Mouse (Mus musculus) kidney, embryonic 14.5 days (tissue): ENCODE data around the gene Fam189a2. TPM values are rescaled to one million over a fixed set of nuclear protein-coding genes. Genes with fewer than 3 reads are reported as not detected.
A peak's percentile ranks its signal among the peaks of the same experiment; 100 is the strongest.

Experiments
- ATAC-seq: fragments of 200-750 bp; cut with Nextera tagmentation; 2 replicates; pipeline ENCODE4 v1.8.0; 2017; ENCODE audit warnings: moderate number of reproducible peaks, mild to moderate bottlenecking, moderate TSS enrichment, moderate library complexity; ENCODE audit not compliant: low FRiP score, low TSS enrichment
- H3K27ac ChIP-seq: fragments of 300-500 bp; sonication (generic); 2 replicates; pipeline ENCODE4 v1.5.1; 2014; ENCODE audit warnings: low read depth, mild to moderate bottlenecking, low read length, moderate library complexity, mixed read lengths
- H3K27me3 ChIP-seq: fragments of 300-500 bp; sonication (generic); 2 replicates; pipeline ENCODE4 v1.6.1; 2014; ENCODE audit warnings: mild to moderate bottlenecking, low read length; ENCODE audit not compliant: control insufficient read depth, insufficient read depth
- H3K36me3 ChIP-seq: fragments of 300-500 bp; sonication (generic); 2 replicates; pipeline ENCODE4 v1.6.1; 2014; ENCODE audit warnings: low read length, mixed read lengths; ENCODE audit not compliant: control insufficient read depth, insufficient read depth
- H3K4me1 ChIP-seq: fragments of 300-500 bp; sonication (generic); 2 replicates; pipeline ENCODE4 v1.6.1; 2014; ENCODE audit warnings: low read length, mixed read lengths; ENCODE audit not compliant: control insufficient read depth, insufficient read depth
- H3K4me2 ChIP-seq: fragments of 300-500 bp; sonication (generic); replicated peaks from 2 replicates; pipeline ENCODE4 v1.6.1; 2014; ENCODE audit warnings: low read depth, mild to moderate bottlenecking, low read length
- H3K4me3 ChIP-seq: fragments of 300-500 bp; sonication (generic); 2 replicates; pipeline ENCODE4 v1.5.1; 2014; ENCODE audit warnings: mild to moderate bottlenecking, low read length
- H3K9ac ChIP-seq: fragments of 300-500 bp; sonication (generic); 2 replicates; pipeline ENCODE4 v1.6.1; 2014; ENCODE audit warnings: low read depth, mild to moderate bottlenecking, low read length, moderate library complexity
- H3K9me3 ChIP-seq: fragments of 300-500 bp; sonication (generic); 2 replicates; pipeline ENCODE4 v1.6.1; 2016; ENCODE audit warnings: low read length; ENCODE audit not compliant: control insufficient read depth
- WGBS: fragments of 180-500 bp; shearing (Covaris S2); extraction: QIAGEN DNeasy Blood & Tissue Kit; methylation state at CpG from one replicate; pipeline ENCODE4 v1.1.7; 2014; 5-methylcytosine and 5-hydroxymethylcytosine counted together
- polyA plus RNA-seq: library from polyadenylated mRNA; unstranded; fragments of >200 nt; fragmentation: Nextera tagmentation; extraction: Ambion mirVana; gene quantifications from 2 replicates; pipeline ENCODE4 v1.2.1, GENCODE M21; 2014

Gene Fam189a2
- polyA plus RNA-seq, 1 experiment from 2014 or later, result 2.8 TPM

GRCm38 (mm10) chr19:23971391-23971790 lies 59.4 kb downstream of the Fam189a2 start:
- ATAC-seq, result no peak
- 96% methylated on average over 7 of the region's 7 CpGs for WGBS

GRCm38 (mm10) chr19:23970374-23970773 lies 60.4 kb downstream of the Fam189a2 start:
- H3K9me3 ChIP-seq, result no peaks in the 10 kb centered on the region
- H3K4me1 ChIP-seq, result peaks cover 9% of the 10 kb centered on the region
- H3K27me3 ChIP-seq, result no peaks in the 10 kb centered on the region
- no peak for ATAC-seq
- no peak overlapping the region for H3K9ac ChIP-seq
- no peaks in the 10 kb centered on the region for H3K36me3 ChIP-seq
- H3K4me3 ChIP-seq, result no peak overlapping the region
- no peak overlapping the region for H3K27ac ChIP-seq
- no peak overlapping the region for H3K4me2 ChIP-seq
- WGBS, result 94% methylated on average over 3 of the region's 3 CpGs

More at GRCm38 (mm10) chr19:23971391-23971790, 59.4 kb downstream of the Fam189a2 start:
- no peak overlapping the region for H3K4me3 ChIP-seq
- H3K36me3 ChIP-seq, result no peaks in the 10 kb centered on the region
- H3K4me2 ChIP-seq, result no peak overlapping the region
- H3K9ac ChIP-seq, result no peak overlapping the region
- H3K27me3 ChIP-seq, result no peaks in the 10 kb centered on the region
- no peaks in the 10 kb centered on the region for H3K9me3 ChIP-seq
- H3K4me1 ChIP-seq, result peaks cover 9% of the 10 kb centered on the region
- H3K27ac ChIP-seq, result no peak overlapping the region

- no peak overlapping the region for H3K4me3 ChIP-seq
- no peaks in the 10 kb centered on the region for H3K36me3 ChIP-seq
- H3K27ac ChIP-seq, result no peak overlapping the region
- WGBS, result 70% methylated on average over 2 of the region's 2 CpGs
- no peaks in the 10 kb centered on the region for H3K27me3 ChIP-seq
- no peaks in the 10 kb centered on the region for H3K9me3 ChIP-seq
- ATAC-seq, result no peak
- H3K9ac ChIP-seq, result no peak overlapping the region
- peaks cover 9% of the 10 kb centered on the region for H3K4me1 ChIP-seq
- no peak overlapping the region for H3K4me2 ChIP-seq
Measured at GRCm38 (mm10) chr19:23968862-23969225, 62.0 kb downstream of the Fam189a2 start.

GRCm38 (mm10) chr19:23968125-23968861 lies 62.5 kb downstream of the Fam189a2 start:
- no peaks in the 10 kb centered on the region for H3K36me3 ChIP-seq
- peaks cover 7% of the 10 kb centered on the region for H3K4me1 ChIP-seq
- no peaks in the 10 kb centered on the region for H3K27me3 ChIP-seq
- no peaks in the 10 kb centered on the region for H3K9me3 ChIP-seq
- no peak for ATAC-seq
- WGBS, result 58% methylated on average over 5 of the region's 5 CpGs
- H3K4me2 ChIP-seq, result no peak overlapping the region
- no peak overlapping the region for H3K27ac ChIP-seq
- no peak overlapping the region for H3K9ac ChIP-seq
- H3K4me3 ChIP-seq, result no peak overlapping the region

GRCm38 (mm10) chr19:23967156-23967555 lies 63.7 kb downstream of the Fam189a2 start:
- Histone ChIP-seq H3K27me3 (no peaks in the 10 kb centered on the region), H3K9ac (no peak overlapping the region), H3K4me2 (no peak overlapping the region), H3K9me3 (peaks cover 2% of the 10 kb centered on the region; the same call in 1 of the 2 replicates), H3K4me3 (no peak overlapping the region), H3K27ac (no peak overlapping the region), H3K4me1 (0 out of 2 replicates have a peak, but pooled peaks cover 2% of the 10 kb centered on the region), H3K36me3 (no peaks in the 10 kb centered on the region)
- 61% methylated on average over 2 of the region's 2 CpGs for WGBS
- no peak for ATAC-seq

GRCm38 (mm10) chr19:23966376-23966775 lies 64.4 kb downstream of the Fam189a2 start:
- Histone ChIP-seq H3K4me2 (no peak overlapping the region), H3K27ac (no peak overlapping the region), H3K4me3 (no peak overlapping the region), H3K4me1 (0 out of 2 replicates have a peak, but pooled peaks cover 2% of the 10 kb centered on the region), H3K36me3 (no peaks in the 10 kb centered on the region), H3K9ac (no peak overlapping the region), H3K27me3 (no peaks in the 10 kb centered on the region), H3K9me3 (peaks cover 2% of the 10 kb centered on the region; the same call in 1 of the 2 replicates)
- 91% methylated on average over 9 of the region's 9 CpGs for WGBS
- no peak for ATAC-seq

DNA sequence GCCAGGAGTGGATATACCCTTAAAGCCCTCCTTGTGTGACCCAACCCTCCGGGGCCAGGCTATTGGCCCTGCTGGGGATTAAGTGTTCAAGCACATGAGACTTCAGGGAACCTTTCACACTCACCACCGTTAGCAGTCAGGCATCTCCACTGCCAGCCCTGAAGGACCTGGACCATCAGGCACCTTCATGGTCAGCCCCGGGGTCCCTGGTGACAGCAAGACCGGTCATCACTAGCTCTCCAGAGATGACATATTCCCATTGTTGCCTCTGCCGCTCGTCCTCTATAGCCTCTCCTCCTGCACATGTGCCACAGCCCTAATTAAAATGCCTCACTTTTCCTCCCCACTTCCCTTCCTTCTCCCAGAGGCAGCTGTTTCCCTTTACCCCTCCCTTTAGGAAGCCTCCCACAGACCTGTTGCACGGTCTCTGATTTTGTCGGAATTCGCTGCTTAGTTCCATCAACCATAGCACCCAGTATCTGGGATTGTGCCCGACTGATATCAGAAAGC lies 66.4 kb downstream of the Fam189a2 start:
- peaks cover 13% of the 10 kb centered on the region for H3K4me1 ChIP-seq
- H3K4me2 ChIP-seq, result no peak overlapping the region
- ATAC-seq, result no peak
- WGBS, result 31% methylated on average over 10 of the region's 10 CpGs
- H3K36me3 ChIP-seq, result no peaks in the 10 kb centered on the region
- no peak overlapping the region for H3K9ac ChIP-seq
- H3K27me3 ChIP-seq, result no peaks in the 10 kb centered on the region
- H3K27ac ChIP-seq, result no peak overlapping the region
- peaks cover 2% of the 10 kb centered on the region; the same call in 1 of the 2 replicates for H3K9me3 ChIP-seq
- no peak overlapping the region for H3K4me3 ChIP-seq

DNA sequence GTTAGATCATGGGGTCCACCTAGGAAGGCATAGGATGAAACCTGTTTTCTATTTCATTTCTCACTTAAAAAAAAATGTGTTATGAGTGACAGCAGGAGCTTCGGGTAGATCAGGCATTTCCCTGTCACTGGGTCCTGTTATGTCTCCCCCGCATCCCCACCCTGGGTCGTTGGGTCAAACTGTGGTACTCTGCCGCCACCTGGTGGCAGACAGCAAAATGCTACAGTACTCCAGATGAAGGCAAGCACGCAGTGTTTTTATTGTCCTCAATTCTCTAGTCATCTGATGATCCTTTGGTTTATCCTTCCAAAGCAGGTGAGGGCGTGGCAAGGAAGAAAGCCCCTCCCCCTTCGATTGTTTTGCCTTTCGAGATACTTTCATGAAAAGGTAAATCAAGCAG lies 69.3 kb downstream of the Fam189a2 start:
- 4% methylated on average over 8 of the region's 8 CpGs for WGBS
- peak; percentile 41; the same call in 1 of the 2 replicates for ATAC-seq
- Histone ChIP-seq H3K4me2 (no peak overlapping the region), H3K4me1 (peaks cover 11% of the 10 kb centered on the region), H3K9me3 (peaks cover 2% of the 10 kb centered on the region; the same call in 1 of the 2 replicates), H3K27me3 (no peaks in the 10 kb centered on the region), H3K9ac (no peak overlapping the region), H3K4me3 (no peak overlapping the region), H3K27ac (no peak overlapping the region), H3K36me3 (no peaks in the 10 kb centered on the region)

DNA sequence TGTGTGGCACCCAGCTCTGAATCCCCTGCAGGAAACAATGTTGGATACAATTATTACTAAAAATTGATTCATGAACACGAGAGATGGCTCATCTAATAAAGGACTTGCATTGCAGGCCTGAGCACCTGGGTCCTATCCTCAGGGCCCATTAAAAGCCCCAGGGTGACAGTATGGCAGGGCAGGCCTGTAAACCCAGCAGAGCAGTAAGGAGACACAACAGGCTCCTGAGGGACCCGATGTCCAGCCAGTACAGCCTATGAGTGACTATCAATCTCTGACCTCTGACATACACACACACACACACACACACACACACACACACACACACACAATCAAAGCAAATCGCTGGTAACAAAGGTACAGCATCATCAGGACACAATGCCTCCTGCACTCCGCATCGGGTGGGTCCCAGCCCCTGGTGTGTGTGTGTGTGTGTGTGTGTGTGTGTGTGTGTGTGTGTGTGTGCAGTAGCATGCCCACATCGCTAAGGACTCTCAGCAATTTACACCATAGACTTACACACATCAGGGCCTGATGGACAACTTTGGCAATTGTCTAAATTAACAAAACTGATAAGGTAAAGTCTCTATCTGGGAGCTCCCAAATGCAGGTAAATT lies 69.9 kb downstream of the Fam189a2 start:
- Histone ChIP-seq H3K9me3 (peaks cover 2% of the 10 kb centered on the region; the same call in 1 of the 2 replicates), H3K9ac (no peak overlapping the region), H3K27me3 (no peaks in the 10 kb centered on the region), H3K4me2 (no peak overlapping the region), H3K27ac (0 out of 2 replicates have a peak overlapping the region, but pooled peaks have one; percentile 12), H3K4me1 (peaks cover 11% of the 10 kb centered on the region), H3K36me3 (no peaks in the 10 kb centered on the region), H3K4me3 (no peak overlapping the region)
- 78% methylated on average over 6 of the region's 6 CpGs for WGBS
- ATAC-seq, result no peak
